Mouse (Mus musculus) forebrain, embryonic 11.5 days (tissue): ENCODE measurements around the gene Cyp1a2. TPM values are rescaled to one million over a fixed set of nuclear protein-coding genes. Genes with fewer than 3 reads are reported as not detected.

Source experiments
- ATAC-seq: fragments of 200-750 bp; cut with Nextera tagmentation; replicated peaks from 2 replicates; pipeline ENCODE4 v1.8.0; 2017; ENCODE audit warnings: moderate TSS enrichment; ENCODE audit not compliant: low FRiP score
- DNase-seq: peaks from one replicate; pipeline ENCODE4 v3.0.0-alpha.2; 2017; ENCODE audit warnings: low spot score
- H3K27ac ChIP-seq: fragments of 300-500 bp; sonication (generic); 2 replicates; pipeline ENCODE4 v1.5.1; 2014; ENCODE audit warnings: low read depth, low read length
- H3K27me3 ChIP-seq: fragments of 300-500 bp; sonication (generic); 2 replicates; pipeline ENCODE4 v1.6.1; 2014; ENCODE audit warnings: mild to moderate bottlenecking, low read length, mixed read lengths; ENCODE audit not compliant: control insufficient read depth, insufficient read depth
- H3K36me3 ChIP-seq: fragments of 300-500 bp; sonication (generic); 2 replicates; pipeline ENCODE4 v1.6.1; 2014; ENCODE audit warnings: mild to moderate bottlenecking, low read length, moderate library complexity, mixed read lengths; ENCODE audit not compliant: control insufficient read depth, insufficient read depth
- H3K4me1 ChIP-seq: fragments of 300-500 bp; sonication (generic); replicated peaks from 2 replicates; pipeline ENCODE4 v1.6.1; 2014; ENCODE audit warnings: low read length, mixed read lengths; ENCODE audit not compliant: control insufficient read depth, insufficient read depth
- H3K4me2 ChIP-seq: fragments of 300-500 bp; sonication (generic); 2 replicates; pipeline ENCODE4 v1.6.1; 2014; ENCODE audit warnings: low read depth, mild to moderate bottlenecking, low read length, moderate library complexity, mixed read lengths; ENCODE audit not compliant: severe bottlenecking
- H3K4me3 ChIP-seq: fragments of 300-500 bp; sonication (generic); 2 replicates; pipeline ENCODE4 v1.5.1; 2014; ENCODE audit warnings: low read depth, low read length
- H3K9ac ChIP-seq: fragments of 300-500 bp; sonication (generic); 2 replicates; pipeline ENCODE4 v1.6.1; 2014; ENCODE audit warnings: low read length
- H3K9me3 ChIP-seq: fragments of 300-500 bp; sonication (generic); 2 replicates; pipeline ENCODE4 v1.6.1; 2016; ENCODE audit warnings: low read length, mixed read lengths; ENCODE audit not compliant: control insufficient read depth
- WGBS: fragments of 180-500 bp; shearing (Covaris S2); extraction: QIAGEN DNeasy Blood & Tissue Kit; methylation state at CpG from one replicate; pipeline ENCODE4 v1.1.7; 2014; 5-methylcytosine and 5-hydroxymethylcytosine counted together
- polyA plus RNA-seq: library from polyadenylated mRNA; unstranded; fragments of >200 nt; fragmentation: Nextera tagmentation; extraction: Ambion mirVana; gene quantifications from 2 replicates; pipeline ENCODE4 v1.2.1, GENCODE M21; 2014

Cyp1a2 gene
- polyA plus RNA-seq, 1 experiment from 2014 or later, result not detected

- H3K9ac ChIP-seq, result no peak overlapping the region
- H3K27me3 ChIP-seq, result no peaks in the 10 kb centered on the region
- no peaks in the 10 kb centered on the region for H3K4me1 ChIP-seq
- H3K9me3 ChIP-seq, result no peaks in the 10 kb centered on the region
- DNase-seq (no peak), ATAC-seq (no peak)
- peaks cover 14% of the 10 kb centered on the region; the same call in 1 of the 2 replicates for H3K36me3 ChIP-seq
- no peak overlapping the region for H3K27ac ChIP-seq
- H3K4me2 ChIP-seq, result no peak overlapping the region
- no peak overlapping the region for H3K4me3 ChIP-seq
- WGBS, result 93% methylated on average over 12 of the region's 12 CpGs
These were observed 54.8 kb downstream of the Cyp1a2 start for GRCm38 (mm10) chr9:57628717-57629116.

DNA sequence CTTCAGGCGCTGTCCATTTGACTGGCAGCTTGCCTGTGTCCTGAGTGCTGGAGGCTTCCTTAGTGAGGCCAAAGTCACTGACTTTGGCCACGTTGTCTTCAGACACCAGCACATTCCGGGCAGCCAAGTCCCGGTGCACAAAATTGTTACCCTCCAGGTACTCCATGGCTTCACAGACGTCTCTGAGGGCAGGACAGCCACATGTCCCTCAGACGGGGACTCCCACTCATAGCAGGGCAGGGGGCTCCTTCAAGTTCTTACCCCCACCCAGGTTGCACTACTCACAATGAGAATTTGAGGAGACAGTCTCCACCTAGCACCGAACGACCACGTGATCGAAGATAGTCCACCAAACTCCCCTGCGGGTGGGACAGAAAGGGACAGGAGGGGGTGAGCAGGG, 55.6 kb downstream of the Cyp1a2 start:
- Histone ChIP-seq H3K9ac (no peak overlapping the region), H3K4me2 (no peak overlapping the region), H3K27me3 (no peaks in the 10 kb centered on the region), H3K36me3 (peaks cover 14% of the 10 kb centered on the region; the same call in 1 of the 2 replicates), H3K4me1 (no peaks in the 10 kb centered on the region), H3K4me3 (no peak overlapping the region), H3K27ac (no peak overlapping the region), H3K9me3 (no peaks in the 10 kb centered on the region)
- DNase-seq (no peak), ATAC-seq (no peak)
- 88% methylated on average over 11 of the region's 11 CpGs for WGBS

GRCm38 (mm10) chr9:57627191-57627590, 56.3 kb downstream of the Cyp1a2 start:
- H3K4me2 ChIP-seq, result no peak overlapping the region
- no peaks in the 10 kb centered on the region for H3K9me3 ChIP-seq
- WGBS, result 94% methylated on average over 17 of the region's 17 CpGs
- ATAC-seq (no peak), DNase-seq (no peak)
- H3K4me1 ChIP-seq, result no peaks in the 10 kb centered on the region
- H3K27ac ChIP-seq, result no peak overlapping the region
- no peak overlapping the region for H3K4me3 ChIP-seq
- no peaks in the 10 kb centered on the region for H3K27me3 ChIP-seq
- H3K9ac ChIP-seq, result no peak overlapping the region
- H3K36me3 ChIP-seq, result peaks cover 14% of the 10 kb centered on the region; the same call in 1 of the 2 replicates

Other genes with a start within 250 kb of the Cyp1a2 start
- 26.5 and 29.5 TPM in 2 replicates for gene Ppcdc, start 243.6 kb downstream of the Cyp1a2 start, polyA plus RNA-seq
- gene Scamp5, start 215.6 kb downstream of the Cyp1a2 start, polyA plus RNA-seq, result 15.5 and 17.4 TPM in 2 replicates
- 1.5 and 3.4 TPM in 2 replicates for gene Rpp25, start 179.7 kb downstream of the Cyp1a2 start, polyA plus RNA-seq
- gene Cox5a, start 162.4 kb downstream of the Cyp1a2 start, polyA plus RNA-seq, result 624 and 635 TPM in 2 replicates
- gene Fam219b, start 146.2 kb downstream of the Cyp1a2 start, polyA plus RNA-seq, result 21.0 TPM in 2 replicates
- gene Mpi, start 130.9 kb downstream of the Cyp1a2 start, polyA plus RNA-seq, result 55.1 and 65.5 TPM in 2 replicates
- 57.7 and 58.2 TPM in 2 replicates for gene Scamp2, start 122.8 kb downstream of the Cyp1a2 start, polyA plus RNA-seq
- 12.6 and 15.1 TPM in 2 replicates for gene Ulk3, start 94.3 kb downstream of the Cyp1a2 start, polyA plus RNA-seq
- 0.15 TPM in 1 of 2 replicates, not detected in the other for gene Cplx3, start 77.4 kb downstream of the Cyp1a2 start, polyA plus RNA-seq
- gene Lman1l, start 62.9 kb downstream of the Cyp1a2 start, polyA plus RNA-seq, result not detected in 2 replicates
- gene Csk, start 30.1 kb downstream of the Cyp1a2 start, polyA plus RNA-seq, result 32.9 and 39.5 TPM in 2 replicates
- gene Cyp1a1, start 4.2 kb upstream of the Cyp1a2 start, polyA plus RNA-seq, result not detected in 2 replicates
- 25.1 and 27.4 TPM in 2 replicates for gene Edc3, start 24.8 kb upstream of the Cyp1a2 start, polyA plus RNA-seq
- gene Clk3, start 82.2 kb upstream of the Cyp1a2 start, polyA plus RNA-seq, result 91.5 and 102 TPM in 2 replicates
- gene Arid3b, start 153.1 kb upstream of the Cyp1a2 start, polyA plus RNA-seq, result 27.4 and 32.1 TPM in 2 replicates
- 114 and 126 TPM in 2 replicates for gene Ubl7, start 227.3 kb upstream of the Cyp1a2 start, polyA plus RNA-seq